Mouse (Mus musculus) CH12.LX (cell line): ENCODE data around the gene Gm12216. TPM values are rescaled to one million over a fixed set of nuclear protein-coding genes. Genes with fewer than 3 reads are reported as not detected.

Experiments
- DNase-seq: peaks from one replicate; pipeline ENCODE4 v3.0.0-alpha.2; 2013; ENCODE audit errors: extremely low read depth
- H3K27ac ChIP-seq: 2 replicates; pipeline ENCODE4 v1.5.1; 2012; ENCODE audit warnings: low read depth, mild to moderate bottlenecking, control low read depth, moderate library complexity; ENCODE audit not compliant: insufficient read depth
- H3K27me3 ChIP-seq: replicated peaks from 2 replicates; pipeline ENCODE3; 2012; ENCODE audit warnings: inconsistent platforms
- H3K36me3 ChIP-seq, 2 experiments: replicated peaks in 1 of 2; 2 replicates each; pipeline versions ENCODE3 to v1.6.1; 2012; ENCODE audit warnings: inconsistent platforms in 1 of 2, low read length in 1 of 2, mild to moderate bottlenecking in 1 of 2, mixed read lengths in 1 of 2, moderate library complexity in 1 of 2; ENCODE audit not compliant: control insufficient read depth in 1 of 2, insufficient read depth in 1 of 2
- H3K4me1 ChIP-seq, 2 experiments: 2 replicates each; pipeline ENCODE4 v1.6.1; 2012; ENCODE audit warnings: inconsistent platforms in 1 of 2, moderate library complexity in 1 of 2; ENCODE audit not compliant: insufficient read depth in 2 of 2, control insufficient read depth in 1 of 2
- H3K4me2 ChIP-seq: 2 replicates; pipeline ENCODE4 v1.6.1; 2012; ENCODE audit warnings: low read depth, mild to moderate bottlenecking, control low read depth; ENCODE audit not compliant: poor library complexity, insufficient read depth, severe bottlenecking
- H3K4me3 ChIP-seq, 3 experiments: fragments of 150-350 bp in 1 of 3; sonication (generic) in 1 of 3; replicated peaks in 1 of 3; 2 replicates each; pipeline versions ENCODE3 to v1.5.1; 2011 to 2012; ENCODE audit warnings: low read depth in 2 of 3, low read length in 2 of 3, mild to moderate bottlenecking in 2 of 3, moderate library complexity in 2 of 3, control low read depth in 1 of 3, improper control_type of control experiment in 1 of 3, inconsistent platforms in 1 of 3, mixed read lengths in 1 of 3; ENCODE audit not compliant: poor library complexity in 1 of 3
- H3K79me2 ChIP-seq: replicated peaks from 2 replicates; pipeline ENCODE4 v1.6.1; 2012; ENCODE audit warnings: mild to moderate bottlenecking, moderate library complexity; ENCODE audit not compliant: control insufficient read depth, poor library complexity, insufficient read depth, severe bottlenecking; ENCODE audit errors: extremely low read depth
- H3K9ac ChIP-seq: 2 replicates; pipeline ENCODE4 v1.6.1; 2012; ENCODE audit warnings: low read depth, mild to moderate bottlenecking, control low read depth, moderate library complexity; ENCODE audit not compliant: insufficient read depth
- H3K9me3 ChIP-seq: replicated peaks from 2 replicates; pipeline ENCODE3; 2012; ENCODE audit warnings: low read length, inconsistent platforms, mixed read lengths
- CHD2 ChIP-seq: IDR thresholded peaks from 2 replicates; pipeline ENCODE4 v1.6.1; 2011; ENCODE audit warnings: low read length, improper control_type of control experiment
- CTCF ChIP-seq, 2 experiments: IDR thresholded peaks in 1 of 2; conservative IDR thresholded peaks in 1 of 2; 2 replicates each; pipeline ENCODE4 v1.5.1; 2011 to 2012; ENCODE audit warnings: low read depth in 2 of 2, low read length in 2 of 2, improper control_type of control experiment in 1 of 2, inconsistent platforms in 1 of 2, mild to moderate bottlenecking in 1 of 2, moderate library complexity in 1 of 2
- E2F4 ChIP-seq: IDR thresholded peaks from 2 replicates; pipeline ENCODE4 v1.6.1; 2011; ENCODE audit warnings: low read depth, low read length, improper control_type of control experiment; ENCODE audit not compliant: insufficient replicate concordance
- EP300 ChIP-seq: IDR thresholded peaks from 2 replicates; pipeline ENCODE4 v1.6.1; 2011; ENCODE audit warnings: low read length, improper control_type of control experiment
- ETS1 ChIP-seq: conservative IDR thresholded peaks from 2 replicates; pipeline ENCODE4 v1.6.1; 2012; ENCODE audit warnings: low read depth, mild to moderate bottlenecking, inconsistent platforms, low read length, improper control_type of control experiment, moderate library complexity
- GABPA ChIP-seq: IDR thresholded peaks from 2 replicates; pipeline ENCODE4 v1.6.1; 2012; ENCODE audit warnings: low read depth, low read length, improper control_type of control experiment, inconsistent platforms; ENCODE audit not compliant: insufficient replicate concordance
- HCFC1 ChIP-seq: IDR thresholded peaks from 2 replicates; pipeline ENCODE4 v1.6.1; 2012; ENCODE audit warnings: low read depth, mild to moderate bottlenecking, inconsistent platforms, low read length, improper control_type of control experiment
- IRF4 ChIP-seq: IDR thresholded peaks from 2 replicates; pipeline ENCODE4 v1.6.1; 2014; ENCODE audit warnings: low read depth, mild to moderate bottlenecking, inconsistent platforms, low read length, improper control_type of control experiment
- JUN ChIP-seq: IDR thresholded peaks from 2 replicates; pipeline ENCODE4 v1.6.1; 2011; ENCODE audit warnings: low read depth, mild to moderate bottlenecking, low read length, improper control_type of control experiment, moderate library complexity; ENCODE audit not compliant: insufficient read depth
- JUND ChIP-seq: conservative IDR thresholded peaks from 2 replicates; pipeline ENCODE4 v1.6.1; 2011; ENCODE audit warnings: low read depth, low read length, improper control_type of control experiment
- KAT2A ChIP-seq: IDR thresholded peaks from 2 replicates; pipeline ENCODE4 v1.6.1; 2012; ENCODE audit warnings: low read length, improper control_type of control experiment, inconsistent platforms; ENCODE audit not compliant: insufficient replicate concordance
- MAX ChIP-seq: IDR thresholded peaks from 2 replicates; pipeline ENCODE4 v1.6.1; 2011; ENCODE audit warnings: low read length, improper control_type of control experiment
- MAZ ChIP-seq: IDR thresholded peaks from 2 replicates; pipeline ENCODE4 v1.6.1; 2012; ENCODE audit warnings: low read depth, mild to moderate bottlenecking, inconsistent platforms, low read length, improper control_type of control experiment, moderate library complexity
- MEF2A ChIP-seq: IDR thresholded peaks from 2 replicates; pipeline ENCODE4 v1.6.1; 2014; ENCODE audit warnings: low read depth, mild to moderate bottlenecking, inconsistent platforms, low read length, improper control_type of control experiment, borderline replicate concordance
- MXI1 ChIP-seq: IDR thresholded peaks from 2 replicates; pipeline ENCODE4 v1.6.1; 2011; ENCODE audit warnings: mild to moderate bottlenecking, low read depth, low read length, improper control_type of control experiment
- MYC ChIP-seq: IDR thresholded peaks from 2 replicates; pipeline ENCODE4 v1.6.1; 2011; ENCODE audit warnings: low read depth, mild to moderate bottlenecking, improper control_type of control experiment, low read length
- NELFE ChIP-seq: IDR thresholded peaks from 2 replicates; pipeline ENCODE4 v1.6.1; 2011; ENCODE audit warnings: low read depth, low read length, improper control_type of control experiment
- NRF1 ChIP-seq: IDR thresholded peaks from 2 replicates; pipeline ENCODE4 v1.6.1; 2014; ENCODE audit warnings: low read depth, mild to moderate bottlenecking, inconsistent platforms, low read length, improper control_type of control experiment, moderate library complexity
- POLR2A ChIP-seq: IDR thresholded peaks from 2 replicates; pipeline ENCODE4 v1.6.1; 2011; ENCODE audit warnings: low read depth, mild to moderate bottlenecking, improper control_type of control experiment, low read length
- POLR2AphosphoS2 ChIP-seq: IDR thresholded peaks from 2 replicates; pipeline ENCODE4 v1.6.1; 2011; ENCODE audit warnings: low read depth, low read length, improper control_type of control experiment
- RAD21 ChIP-seq: IDR thresholded peaks from 2 replicates; pipeline ENCODE4 v1.6.1; 2011; ENCODE audit warnings: low read depth, mild to moderate bottlenecking, low read length, improper control_type of control experiment, moderate library complexity
- RCOR1 ChIP-seq: conservative IDR thresholded peaks from 2 replicates; pipeline ENCODE4 v1.6.1; 2012; ENCODE audit warnings: low read depth, mild to moderate bottlenecking, inconsistent platforms, low read length, improper control_type of control experiment
- SIN3A ChIP-seq: IDR thresholded peaks from 2 replicates; pipeline ENCODE4 v1.6.1; 2012; ENCODE audit warnings: low read length, improper control_type of control experiment, inconsistent platforms
- TBP ChIP-seq: conservative IDR thresholded peaks from 2 replicates; pipeline ENCODE4 v1.6.1; 2011; ENCODE audit warnings: low read depth, low read length, improper control_type of control experiment
- TCF12 ChIP-seq: IDR thresholded peaks from 2 replicates; pipeline ENCODE4 v1.6.1; 2014; ENCODE audit warnings: low read depth, mild to moderate bottlenecking, inconsistent platforms, low read length, improper control_type of control experiment
- USF2 ChIP-seq: conservative IDR thresholded peaks from 2 replicates; pipeline ENCODE4 v1.6.1; 2011; ENCODE audit warnings: low read depth, low read length, improper control_type of control experiment
- ZKSCAN1 ChIP-seq: IDR thresholded peaks from 2 replicates; pipeline ENCODE4 v1.6.1; 2012; ENCODE audit warnings: low read depth, inconsistent platforms, low read length, improper control_type of control experiment, borderline replicate concordance
- ZMIZ1 ChIP-seq: IDR thresholded peaks from 2 replicates; pipeline ENCODE4 v1.6.1; 2012; ENCODE audit warnings: low read depth, mild to moderate bottlenecking, inconsistent platforms, low read length, improper control_type of control experiment
- ZNF384 ChIP-seq: IDR thresholded peaks from 2 replicates; pipeline ENCODE4 v1.6.1; 2012; ENCODE audit warnings: low read depth, low read length, improper control_type of control experiment, inconsistent platforms
- dilution Hi-C: fragments of 300-500 bp; cut with MboI; formaldehyde crosslinking; loops from 2 replicates; pipeline ENCODE4 v1.14.3; 2020; ENCODE audit warnings: low sequenced_read_pairs; ENCODE audit not compliant: extremely low pct_unique_long_range_greater_than_20kb, extremely low pct_ligation_motif_present
- in situ Hi-C: fragments of 300-500 bp; cut with MboI; formaldehyde crosslinking; loops from 3 replicates; pipeline ENCODE4 v1.14.3; 2019; ENCODE audit warnings: low sequenced_read_pairs, low pct_ligation_motif_present, low pct_unique_long_range_greater_than_20kb, mixed read lengths
- polyA plus RNA-seq: library from polyadenylated mRNA; unstranded; fragments of >175 nt; gene quantifications from 2 replicates; pipeline ENCODE4 v1.2.1, GENCODE M21; 2012; ENCODE audit warnings: low read depth; ENCODE audit not compliant: insufficient read length
- total RNA-seq, 2 experiments: library from RNA; depleted of rRNA; stranded (reverse); fragments of 300-350 nt in 1 of 2; fragments of >200 nt in 1 of 2; gene quantifications; 2 replicates each; pipeline ENCODE4 v1.2.3; 2012 to 2014

The Gm12216 gene
- total and polyA plus RNA-seq, 3 experiments: 0.56 to 2.7 (median 0.77) TPM

- peak overlapping the region; percentile 31 for H3K9ac ChIP-seq
- H3K36me3 ChIP-seq: no peaks in the 10 kb centered on the region
- TF ChIP-seq MAX (no peak), IRF4 (no peak), KAT2A (no peak), ZKSCAN1 (no peak), MXI1 (no peak), HCFC1 (no peak), SIN3A (no peak), GABPA (no peak), E2F4 (no peak), JUN (no peak), RAD21 (no peak), RCOR1 (no peak), MEF2A (no peak), TBP (no peak), ETS1 (no peak), NELFE (no peak), MAZ (no peak)
- TF ChIP-seq, all 38 proteins: peak for 0
- peaks cover 4 to 25% of the 10 kb centered on the region in 2 experiments; a peak in 3 of 4 replicates for H3K4me1 ChIP-seq
- no peak overlapping the region; the same call in 1 of the 2 replicates for H3K27ac ChIP-seq
- H3K9me3 ChIP-seq: no peaks in the 10 kb centered on the region
- dilution Hi-C loops (no loop called here), in situ Hi-C loops (no loop called here)
- H3K4me2 ChIP-seq: 0 out of 2 replicates have a peak overlapping the region, but pooled peaks have one; percentile 29
- no peaks in the 10 kb centered on the region for H3K79me2 ChIP-seq
- DNase-seq: no peak
- H3K27me3 ChIP-seq: no peaks in the 10 kb centered on the region
- H3K4me3 ChIP-seq: no peak overlapping the region
Observed at GRCm38 (mm10) chr11:53893451-53893850, 34.4 kb upstream of the Gm12216 start.

GRCm38 (mm10) chr11:53892716-53893416 lies 33.8 kb upstream of the Gm12216 start:
- Histone ChIP-seq H3K9me3 (no peaks in the 10 kb centered on the region), H3K9ac (peak overlapping the region; percentile 23; the same call in 1 of the 2 replicates), H3K4me1 (peaks cover 4 to 29% of the 10 kb centered on the region in 2 experiments; a peak in 3 of 4 replicates), H3K4me2 (peak overlapping the region; percentile 94), H3K79me2 (no peaks in the 10 kb centered on the region), H3K27me3 (no peaks in the 10 kb centered on the region), H3K27ac (peak overlapping the region; percentile 57), H3K4me3 (peak overlapping the region in 2 of 3 experiments; percentile 22 to 23), H3K36me3 (no peaks in the 10 kb centered on the region)
- peak; percentile 88 for DNase-seq
- in situ Hi-C loops (no loop called here), dilution Hi-C loops (no loop called here)
- TF ChIP-seq MYC (0 out of 2 replicates have a peak, but pooled peaks have one; percentile 20), ETS1 (peak; percentile 28; the same call in 1 of the 2 replicates), JUND (no peak), EP300 (0 out of 2 replicates have a peak, but pooled peaks have one; percentile 25), IRF4 (peak; percentile 45), NELFE (peak; percentile 93), HCFC1 (peak; percentile 65), MEF2A (no peak), POLR2AphosphoS2 (peak; percentile 74; the same call in 1 of the 2 replicates), ZNF384 (no peak), TBP (peak; percentile 93), POLR2A (peak; percentile 93), TCF12 (peak; percentile 85), USF2 (no peak), RCOR1 (no peak), ZMIZ1 (peak; percentile 85), NRF1 (peak; percentile 42; the same call in 1 of the 2 replicates), CTCF (conservative IDR thresholded peaks at IDR 0.05 in 1 of 2, IDR thresholded peaks at IDR 0.05 in 1 of 2; ENCODE audit: low read depth in 2 of 2, low read length in 2 of 2) (no peak), MAX (peak; percentile 61; the same call in 1 of the 2 replicates), CHD2 (peak; percentile 40; the same call in 1 of the 2 replicates), MAZ (0 out of 2 replicates have a peak, but pooled peaks have one; percentile 58)
